Mouse (Mus musculus) layer of hippocampus, postnatal 25 days (tissue): ENCODE measurements around the gene Cherp. TPM values are rescaled to one million over a fixed set of nuclear protein-coding genes. Genes with fewer than 3 reads are reported as not detected.

ENCODE experiments used
- DNase-seq, 2 experiments: peaks; one replicate each; pipeline ENCODE4 v3.0.0; 2022; ENCODE audit warnings: mixed read lengths in 2 of 2, low spot score in 1 of 2; ENCODE audit errors: extremely low spot score in 1 of 2
- total RNA-seq, 2 experiments: library from RNA; stranded (reverse); gene quantifications; 2 replicates each; pipeline ENCODE4 v1.2.3; 2021

The Cherp gene
- total RNA-seq, 2 experiments from 2014 or later, result 67.2 to 79.6 TPM

DNA sequence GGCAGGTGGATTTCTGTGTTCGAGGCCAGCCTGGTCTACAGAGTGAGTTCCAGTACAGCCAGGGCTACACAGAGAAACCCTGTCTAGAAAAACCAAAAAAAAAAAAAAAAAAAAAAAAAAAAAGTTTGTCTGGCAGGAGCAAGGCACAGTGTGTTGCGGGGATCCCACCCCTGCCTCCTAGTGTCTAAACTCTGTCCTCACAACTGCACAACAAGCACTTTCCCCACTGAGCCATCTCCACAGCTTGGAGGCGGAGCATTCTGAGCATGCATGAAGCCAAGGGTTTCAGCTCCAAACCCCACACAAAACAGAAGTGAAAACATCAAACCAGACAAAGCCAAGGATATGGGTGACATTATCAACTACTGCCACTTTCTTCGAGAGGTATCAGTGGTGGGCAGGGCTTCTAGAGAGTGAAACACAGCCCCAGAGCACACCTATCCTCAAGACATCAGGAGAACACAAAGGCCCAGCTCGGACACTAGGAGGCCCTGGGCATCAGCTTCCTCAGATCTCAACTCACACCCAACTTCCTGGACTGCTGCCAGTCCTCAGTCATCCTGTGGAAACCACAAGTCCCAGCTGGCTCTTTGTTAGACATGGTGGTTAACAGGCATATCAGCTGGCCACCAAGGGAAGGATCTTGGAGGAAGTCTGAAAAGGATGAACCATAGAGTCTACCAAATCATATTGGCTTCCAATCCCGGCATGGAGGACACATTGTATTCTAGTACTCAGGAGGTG, 10.6 kb upstream of the Cherp start:
- DNase-seq, result no peak

DNA sequence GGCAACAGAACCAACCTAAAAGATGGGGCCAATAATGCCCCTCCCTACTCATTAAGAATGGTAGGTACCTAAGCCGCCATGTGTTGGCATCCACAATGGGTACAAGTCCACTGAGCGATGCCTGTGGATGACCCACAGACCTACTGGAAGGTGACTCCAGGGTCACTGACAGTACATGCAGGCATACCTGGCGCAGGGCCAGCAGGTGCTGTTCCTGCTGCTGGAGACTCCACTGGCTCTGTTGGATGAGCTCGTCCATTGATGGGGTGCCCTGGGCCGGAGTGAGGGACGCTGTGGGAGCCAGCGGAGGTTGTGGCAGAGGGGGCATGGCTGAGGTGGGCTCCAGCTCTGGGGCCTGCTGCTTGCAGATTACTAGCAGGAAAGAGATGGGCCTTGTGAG, 4.3 kb downstream of the Cherp start:
- DNase-seq, result no peak

DNA sequence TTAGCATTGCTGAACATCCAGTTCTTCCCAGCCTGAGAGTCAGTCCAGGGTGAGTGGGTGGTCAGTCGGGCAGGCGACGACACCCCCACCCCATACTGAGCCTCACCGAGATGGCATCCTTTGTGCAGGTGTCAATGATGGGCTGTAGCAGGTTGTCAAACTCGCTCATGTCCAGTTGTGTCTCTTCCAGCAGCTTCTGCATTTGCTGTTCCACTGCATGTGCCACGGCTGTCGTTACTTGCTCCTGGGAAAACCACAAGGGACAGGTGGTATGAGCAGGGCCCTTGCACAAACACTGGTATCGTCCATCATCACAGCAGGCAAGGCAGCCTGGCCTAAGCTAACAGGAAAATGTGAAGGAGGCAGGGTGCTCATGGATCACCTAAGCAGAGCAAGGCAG, 5.0 kb downstream of the Cherp start:
- DNase-seq, result no peak

DNA sequence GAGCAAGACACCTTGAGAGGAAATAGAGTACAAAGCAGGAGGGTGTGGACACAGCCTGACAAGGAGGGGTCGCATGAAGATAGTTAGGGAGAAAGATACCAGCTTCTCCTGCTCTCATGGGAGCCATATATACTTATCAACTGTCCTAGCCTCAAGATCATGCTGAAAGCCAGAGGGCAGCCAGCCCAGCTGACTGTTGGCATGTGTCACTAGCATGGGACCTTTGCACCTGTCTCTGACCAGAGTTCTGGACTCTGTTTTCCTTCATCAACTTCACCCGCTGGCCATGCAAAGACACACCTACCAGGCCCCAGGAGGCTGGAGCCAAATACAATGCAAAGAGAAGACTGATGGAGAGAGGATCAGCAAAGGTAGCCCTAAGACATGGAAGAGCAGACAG, 5.8 kb downstream of the Cherp start:
- no peak for DNase-seq

DNA sequence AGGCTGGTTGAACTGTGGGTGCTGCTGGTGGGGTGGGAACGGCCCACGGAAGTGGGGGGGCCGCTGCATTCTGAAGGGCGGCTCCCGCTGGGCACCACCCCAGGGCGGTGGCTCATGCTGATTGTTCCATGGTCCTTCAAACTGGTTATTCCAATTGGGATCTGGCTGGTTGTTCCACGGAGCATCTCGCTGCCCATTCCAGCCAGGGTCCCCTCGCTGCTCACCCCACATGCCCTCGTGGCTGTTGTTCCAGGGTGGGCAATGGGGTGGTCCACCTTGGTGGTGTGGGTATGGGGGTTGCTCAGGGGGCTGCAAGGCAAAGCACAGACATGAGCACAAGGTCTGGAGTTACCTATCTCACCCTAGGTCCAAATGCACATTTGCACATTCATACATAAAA, 10.8 kb downstream of the Cherp start:
- no peak for DNase-seq

DNA sequence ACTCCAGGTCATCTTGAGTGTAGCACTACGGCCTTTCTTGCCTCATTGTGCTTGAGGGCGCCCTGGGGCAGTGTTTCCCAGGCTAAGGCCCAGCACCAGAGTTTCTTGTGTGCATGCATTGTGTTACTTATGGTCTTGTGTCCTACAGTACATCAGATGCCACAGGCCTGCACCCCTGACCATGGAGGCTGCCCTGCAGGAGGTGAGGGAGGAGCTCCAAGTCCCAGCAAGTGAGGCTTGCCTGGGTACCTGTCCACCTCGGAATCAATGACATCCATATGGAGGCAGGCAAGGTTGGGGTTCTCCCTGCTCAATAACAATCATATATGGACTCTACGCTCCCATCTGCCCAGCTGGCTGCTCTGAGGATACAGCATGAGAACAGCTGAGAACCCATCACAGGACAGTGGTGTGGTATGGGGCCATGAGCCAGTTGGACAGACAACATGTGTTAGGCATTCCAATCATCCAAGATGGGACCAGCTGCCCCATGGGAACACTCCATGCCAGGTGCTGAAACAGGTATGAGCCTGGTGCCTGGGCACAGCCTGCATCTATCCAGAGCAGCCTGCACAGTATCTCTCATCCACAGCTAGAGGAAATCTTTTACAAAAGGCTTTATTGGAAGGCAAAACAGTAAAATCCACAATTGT, 15.0 kb downstream of the Cherp start:
- no peak for DNase-seq

DNA sequence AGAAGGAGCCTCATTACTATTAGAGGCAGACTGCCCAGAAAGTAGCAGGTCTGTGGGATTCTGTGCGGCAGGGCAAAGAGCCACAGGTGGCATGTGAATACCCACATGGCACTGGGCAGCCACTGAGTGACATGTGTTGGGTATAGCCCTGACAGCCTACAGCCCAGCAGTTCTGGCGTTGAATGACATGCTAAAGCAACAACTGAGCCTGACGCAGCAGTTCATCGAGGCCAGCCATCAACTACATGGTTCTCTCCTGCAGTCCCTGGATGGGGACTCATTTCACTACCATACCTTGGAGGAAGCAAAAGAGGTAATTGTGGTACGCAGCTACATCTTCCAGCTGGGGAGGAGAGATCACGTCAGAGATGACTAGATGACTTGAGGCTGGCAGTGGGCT, 16.6 kb downstream of the Cherp start:
- no peak for DNase-seq

DNA sequence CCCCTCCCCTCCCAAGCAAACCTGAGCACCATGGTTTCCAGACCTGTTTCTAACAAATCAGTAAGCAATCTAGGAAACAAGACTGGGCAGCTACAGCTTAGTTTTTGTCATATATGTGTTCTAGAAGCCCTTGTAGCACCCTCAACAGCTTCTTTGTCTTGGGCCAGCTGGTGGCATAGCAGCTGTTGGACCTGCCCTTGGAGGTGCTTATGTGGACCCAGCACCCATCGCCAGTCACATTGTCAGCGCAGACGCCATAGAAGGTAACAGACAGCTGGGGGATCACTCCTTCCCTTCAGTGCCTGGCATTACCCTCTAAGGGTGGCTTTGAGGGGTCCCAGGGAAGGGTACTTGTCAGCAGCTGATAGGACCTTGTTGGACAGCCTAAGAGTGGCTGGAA, 17.2 kb downstream of the Cherp start:
- no peak for DNase-seq

DNA sequence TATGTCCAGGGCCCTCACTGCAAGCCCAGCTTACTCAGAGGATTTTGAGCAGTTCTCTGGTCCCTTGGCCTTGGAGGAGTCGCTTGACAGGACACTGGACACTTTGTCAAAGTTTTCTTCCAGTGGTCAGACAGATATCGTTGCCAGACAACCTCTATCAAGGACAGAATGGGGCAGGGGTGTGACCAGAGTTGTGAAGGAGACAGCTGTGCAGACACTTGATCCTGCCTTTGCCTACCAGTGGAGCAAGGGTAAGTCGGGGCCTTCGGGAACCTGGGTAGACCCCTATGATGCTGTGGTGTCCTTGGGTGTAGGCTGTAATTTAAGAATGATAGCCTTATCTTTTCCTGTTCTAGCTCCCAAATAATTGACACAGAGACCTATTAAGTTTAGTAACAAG, 19.7 kb downstream of the Cherp start:
- no peak for DNase-seq

DNA sequence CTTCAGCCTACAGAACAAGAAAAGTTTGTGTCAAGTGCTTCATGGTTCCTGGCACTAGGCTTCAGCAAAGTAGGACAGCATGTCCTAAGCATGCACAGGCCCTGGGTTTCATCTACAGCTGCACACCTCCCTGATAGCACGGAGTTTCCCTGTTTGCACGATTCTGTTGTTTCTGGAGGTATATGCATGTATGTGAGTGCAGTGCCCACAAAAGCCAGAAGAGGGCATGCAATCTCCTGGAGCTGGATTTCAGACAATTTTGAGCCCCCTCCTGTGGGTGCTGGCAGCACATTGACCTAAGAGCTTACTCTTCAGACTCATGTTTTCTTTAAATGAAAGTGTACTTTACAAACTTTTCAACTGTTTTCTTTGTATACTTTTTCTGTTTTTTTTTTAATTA, 21.1 kb downstream of the Cherp start:
- DNase-seq, result no peak

DNA sequence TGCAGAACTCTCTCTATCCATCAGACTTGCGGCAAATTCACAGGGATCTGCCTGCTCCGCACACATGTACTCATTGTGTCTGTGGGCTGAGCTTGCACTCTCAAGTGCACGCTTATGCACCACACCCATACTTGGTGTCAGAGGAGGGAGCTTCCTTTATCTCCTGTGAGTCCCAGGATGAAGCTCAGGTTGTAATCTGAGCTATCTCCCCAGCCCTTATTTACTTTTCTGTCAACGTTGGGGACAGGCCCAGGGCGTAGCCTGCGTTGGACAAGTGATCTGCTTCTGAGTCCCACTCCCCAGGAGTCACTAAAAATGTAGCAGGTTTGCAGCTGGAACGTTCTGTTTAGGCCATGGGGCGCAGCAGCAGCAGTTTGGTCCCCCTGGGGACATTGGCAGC, 23.5 kb downstream of the Cherp start:
- no peak for DNase-seq

DNA sequence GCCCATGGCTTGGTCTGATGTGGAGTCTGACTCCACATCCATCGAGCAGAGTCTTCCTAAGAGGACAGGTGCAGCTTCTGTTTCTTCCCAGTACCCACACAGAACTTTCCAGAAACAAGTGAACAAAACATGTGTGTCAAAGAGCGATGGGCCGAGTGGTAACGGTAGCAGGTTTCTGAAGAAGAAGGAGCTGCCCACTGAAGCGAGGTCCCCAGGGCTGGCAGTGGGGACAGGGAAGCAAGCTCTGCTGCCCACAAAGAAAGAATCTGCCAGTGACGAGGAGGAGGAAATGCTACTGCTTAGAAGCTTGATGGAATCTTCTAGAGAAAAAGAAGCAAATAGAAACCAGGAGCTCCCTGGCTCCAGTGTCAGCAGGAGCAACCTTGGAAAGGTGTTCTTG, 30.0 kb downstream of the Cherp start:
- DNase-seq, result no peak

DNA sequence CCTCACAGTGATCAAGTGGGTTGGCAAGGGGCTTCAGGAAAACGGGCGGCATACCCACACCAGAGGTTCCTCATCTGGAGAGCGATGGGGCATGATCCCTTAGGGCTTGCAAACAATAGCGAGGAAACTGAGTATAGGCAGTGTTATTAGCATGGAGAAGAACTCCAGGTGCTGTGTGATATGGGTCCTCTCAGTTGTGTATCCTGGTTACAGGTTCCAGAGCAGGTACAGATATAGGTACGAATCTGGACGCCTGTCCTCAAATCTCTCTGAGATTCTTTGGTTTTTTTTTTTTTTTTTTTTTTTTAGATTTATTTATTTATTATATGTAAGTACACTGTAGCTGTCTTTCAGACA, 31.1 kb downstream of the Cherp start:
- no peak for DNase-seq

DNA sequence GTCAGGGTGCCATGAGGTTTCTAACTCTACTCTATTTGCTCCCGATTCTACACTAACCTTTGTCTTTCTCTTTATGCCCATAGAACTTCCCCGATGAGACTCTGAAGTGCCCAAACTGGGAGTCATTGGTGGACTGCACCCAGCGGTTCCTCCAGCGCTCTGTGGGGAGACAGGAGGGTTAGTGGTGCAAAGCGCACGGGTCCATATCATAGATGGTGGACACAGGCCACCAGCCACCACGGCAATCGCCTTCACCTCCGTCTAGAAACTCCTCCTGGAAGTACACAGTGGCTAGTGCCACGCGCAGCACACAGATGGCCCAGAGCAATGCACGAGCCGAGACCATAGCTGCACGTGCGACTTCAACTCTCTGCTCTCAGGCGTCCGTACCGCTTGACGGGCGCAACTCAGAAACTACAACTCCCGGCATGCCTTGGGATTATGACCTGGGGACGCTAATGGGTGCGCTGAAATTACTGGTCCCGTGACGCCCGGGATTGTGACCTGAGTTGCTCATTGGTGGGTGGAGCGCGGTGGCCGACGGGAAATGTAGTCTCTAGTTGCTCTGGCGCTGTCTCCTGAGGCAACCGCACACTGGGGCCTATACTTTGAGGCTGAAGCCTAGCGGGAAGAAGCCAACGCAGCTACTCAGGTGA, 31.6 kb downstream of the Cherp start, which contains the start of the genes Calr3 and 1700030K09Rik:
Gene Calr3, minus strand, starts transcription at position 533 of the 656 bp plus-strand sequence.
Gene 1700030K09Rik, plus strand, starts transcription at position 543 of the 656 bp plus-strand sequence.
- peak; percentile 91 to 96 for DNase-seq

DNA sequence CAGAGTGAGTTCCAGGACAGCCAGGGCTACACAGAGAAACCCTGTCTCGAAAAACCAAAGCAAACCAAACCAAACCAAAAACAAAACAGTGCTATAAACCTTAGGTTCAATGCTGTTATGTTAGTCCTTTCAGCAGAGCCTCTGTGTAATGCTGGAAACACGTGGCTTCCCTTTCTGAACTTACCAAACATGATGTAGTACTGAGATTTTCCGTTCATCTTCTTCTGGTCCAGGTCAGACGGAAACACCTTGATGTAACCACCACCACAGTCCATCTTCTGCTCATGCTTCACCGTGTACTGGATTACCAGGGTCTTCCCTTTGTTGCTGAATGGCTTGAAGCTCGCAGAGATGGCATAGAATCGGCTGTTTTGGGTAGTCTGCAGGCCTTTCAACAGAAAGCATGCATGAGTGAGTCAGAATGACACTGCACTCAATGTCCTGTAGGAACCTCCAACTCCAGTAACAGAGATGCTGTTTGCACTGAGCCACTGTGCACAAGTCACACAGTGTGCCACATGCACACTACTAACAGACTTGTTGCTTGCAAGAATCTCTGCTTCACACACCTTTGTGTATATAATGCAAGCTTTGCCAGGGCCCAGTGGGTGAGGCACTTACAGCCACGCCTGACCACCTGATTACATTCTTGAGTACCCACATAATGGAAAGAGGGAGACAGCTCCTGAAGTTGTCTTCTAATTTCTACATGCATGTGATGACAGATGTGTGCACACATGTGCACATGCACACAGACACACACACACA, 36.6 kb downstream of the Cherp start:
- DNase-seq, result no peak

DNA sequence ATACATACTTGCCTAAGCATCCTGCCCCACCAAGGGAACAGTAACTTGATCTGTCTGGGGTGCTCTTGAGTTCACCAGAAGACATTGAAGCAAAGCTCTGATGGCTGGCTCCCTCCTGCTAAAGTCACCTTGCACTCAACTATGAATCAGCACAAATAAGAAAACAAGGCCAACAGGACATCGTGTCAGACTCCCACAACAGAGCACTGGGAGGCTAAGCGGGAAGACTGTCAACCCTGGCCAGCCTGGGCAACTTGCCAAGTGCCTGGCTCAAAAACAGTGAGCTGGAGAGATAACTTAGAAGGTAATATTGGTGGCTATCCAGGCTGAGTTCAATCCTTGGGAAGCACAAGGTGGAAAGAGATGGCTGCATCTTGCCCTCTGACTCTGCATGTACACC, 40.1 kb downstream of the Cherp start:
- DNase-seq, result no peak

DNA sequence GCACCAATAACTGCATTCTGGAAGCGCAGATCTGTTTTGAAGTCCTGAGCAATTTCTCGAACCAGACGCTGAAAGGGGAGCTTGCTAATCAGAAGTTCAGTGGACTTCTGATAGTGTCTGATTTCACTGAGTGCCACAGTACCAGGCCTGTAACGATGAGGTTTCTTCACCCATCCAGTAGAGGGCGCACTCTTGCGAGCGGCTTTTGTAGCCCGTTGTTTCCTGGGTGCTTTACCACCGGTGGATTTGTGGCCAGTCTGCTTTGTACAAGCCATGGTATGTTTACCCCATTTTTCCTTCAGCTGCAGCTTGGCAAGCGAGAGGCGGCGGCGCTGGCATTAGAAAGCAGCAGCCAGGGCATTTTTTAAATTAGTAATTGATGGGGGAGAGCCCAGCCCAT, 45.4 kb downstream of the Cherp start:
- DNase-seq, result no peak

DNA sequence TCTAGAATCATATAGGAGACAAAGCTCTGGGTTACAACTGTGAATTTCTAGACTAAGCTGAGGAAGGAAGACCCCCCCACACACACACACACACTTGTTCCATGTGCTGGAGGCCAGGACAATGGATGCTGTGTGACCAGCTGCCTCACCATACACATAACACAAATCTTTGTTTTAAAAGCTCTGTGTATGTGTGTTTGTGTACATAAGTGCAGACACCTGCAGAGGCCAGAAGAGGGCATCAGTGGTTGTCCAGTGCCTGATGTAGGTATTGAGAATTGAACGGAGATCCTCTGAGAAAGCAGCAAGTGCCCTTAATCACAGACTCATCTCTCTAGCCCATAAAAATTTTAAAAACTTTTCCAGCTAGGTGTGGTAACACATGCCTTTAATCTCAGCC, 52.1 kb downstream of the Cherp start:
- no peak for DNase-seq

DNA sequence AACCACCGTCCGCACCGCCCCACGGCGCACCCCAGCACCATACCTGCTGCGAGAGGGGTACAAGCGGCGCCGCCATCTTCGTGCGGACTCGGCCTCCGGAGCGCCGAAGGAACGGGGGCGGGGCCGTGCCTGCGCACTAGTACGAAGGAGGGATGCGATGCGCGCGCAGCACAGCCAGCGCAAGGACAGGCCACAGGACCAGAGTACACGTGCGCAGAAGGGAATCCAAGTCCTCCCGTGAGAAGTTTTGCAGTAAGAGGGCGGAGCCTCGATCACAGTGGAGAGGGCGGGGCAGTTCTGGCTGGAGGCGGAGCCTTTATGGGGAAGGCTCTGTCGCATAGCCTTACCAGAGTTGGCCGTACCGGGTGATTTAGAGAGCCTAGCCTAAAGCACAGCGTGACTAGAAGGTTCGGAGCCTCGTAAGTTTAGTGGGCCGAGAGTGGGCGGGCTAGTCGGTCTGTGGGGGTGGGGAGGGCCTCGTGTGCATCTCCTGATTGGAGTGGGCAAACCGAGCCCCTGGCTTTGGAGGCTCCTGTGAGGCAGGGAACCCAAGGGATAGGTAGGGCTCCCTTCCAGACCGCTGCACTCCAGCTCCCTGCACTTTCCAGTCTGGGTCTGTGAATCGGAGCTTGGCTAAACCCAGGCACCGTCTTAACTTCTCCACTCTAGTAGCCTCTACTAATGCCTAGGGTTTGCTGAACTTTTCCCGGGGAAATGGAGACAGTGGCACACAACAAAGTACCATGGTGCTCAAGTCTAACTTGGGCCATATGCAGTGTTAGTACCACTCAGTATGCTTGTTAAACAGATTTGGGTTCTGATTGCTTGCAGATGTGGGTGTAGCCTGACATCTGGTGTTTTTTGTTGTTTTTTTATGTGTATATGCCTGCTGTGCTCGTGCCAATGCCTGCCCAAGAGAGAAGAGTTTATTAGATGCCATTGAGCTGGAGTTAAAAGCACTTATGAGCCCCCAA, 53.4 kb downstream of the Cherp start, which contains the start of gene Eps15l1:
Gene Eps15l1, minus strand, starts transcription at position 99 of the 974 bp plus-strand sequence.
- peak; percentile 92 to 97 for DNase-seq
